Mouse (Mus musculus): ENCODE measurements around the gene Gata3.

Gene Gata3

GRCm38 (mm10) chr2:9872682-9873081 is 17.2 kb downstream of the Gata3 start:
- no peak for DNase-seq (ENCODE audit: low spot score)

GRCm38 (mm10) chr2:9871798-9872197 is 18.0 kb downstream of the Gata3 start:
- no peak for DNase-seq (ENCODE audit: low spot score)

GRCm38 (mm10) chr2:9871141-9871716 is 18.6 kb downstream of the Gata3 start:
- no peak for DNase-seq (ENCODE audit: low spot score)

GRCm38 (mm10) chr2:9867092-9867825 is 22.6 kb downstream of the Gata3 start:
- no peak for DNase-seq (ENCODE audit: low spot score)

- no peak for DNase-seq (ENCODE audit: low spot score)
These were observed 29.1 kb downstream of the Gata3 start for GRCm38 (mm10) chr2:9860698-9861097.

- DNase-seq (ENCODE audit: low spot score), result no peak
These were observed 34.0 kb downstream of the Gata3 start for GRCm38 (mm10) chr2:9855861-9856260.

GRCm38 (mm10) chr2:9852851-9853576 is 36.8 kb downstream of the Gata3 start:
- DNase-seq (ENCODE audit: low spot score), result no peak

- DNase-seq (ENCODE audit: low spot score), result no peak
These were observed 54.6 kb downstream of the Gata3 start for GRCm38 (mm10) chr2:9835195-9835594.

- DNase-seq (ENCODE audit: low spot score), result no peak
These were observed 56.1 kb downstream of the Gata3 start for GRCm38 (mm10) chr2:9833712-9834111.

- no peak for DNase-seq (ENCODE audit: low spot score)
These were observed 62.2 kb downstream of the Gata3 start for GRCm38 (mm10) chr2:9827624-9828023.

GRCm38 (mm10) chr2:9820611-9821010 is 69.2 kb downstream of the Gata3 start:
- DNase-seq (ENCODE audit: low spot score), result no peak

GRCm38 (mm10) chr2:9818177-9818785 is 71.6 kb downstream of the Gata3 start:
- no peak for DNase-seq (ENCODE audit: low spot score)

Measured in yolk sac, embryonic 10.5 days (tissue).